Mouse (Mus musculus): Measurements from ENCODE around the gene H2al3. TPM values are rescaled to one million over a fixed set of nuclear protein-coding genes. Genes with fewer than 3 reads are reported as not detected.

The H2al3 gene
- polyA plus RNA-seq (2015; fragmentation: Nextera tagmentation; extraction: Ambion mirVana), result not detected in 2 replicates

DNA sequence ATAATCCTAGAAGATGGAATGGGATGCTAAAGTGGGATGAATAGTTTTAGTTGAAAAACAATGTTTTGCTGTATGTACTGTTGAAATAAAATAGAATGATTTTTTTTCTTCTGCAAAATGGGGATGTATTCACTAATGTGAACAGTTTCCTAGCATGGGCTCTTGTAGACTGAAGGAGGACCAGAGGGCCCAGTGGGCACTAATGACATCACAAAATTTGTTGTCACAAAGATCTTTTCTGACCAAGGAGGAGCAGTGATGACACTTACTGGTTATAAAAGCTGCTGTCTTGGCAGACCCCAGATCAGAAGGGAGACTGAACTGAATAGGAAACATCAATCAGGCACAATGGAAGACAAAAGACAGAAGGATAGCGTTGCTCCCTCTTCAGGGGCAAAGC is at the start of gene H2al3:
Gene H2al3, plus strand, starts transcription at position 301 of the 400 bp plus-strand sequence.
- Histone ChIP-seq H3K27me3 (no peaks in the 10 kb centered on the region), H3K27ac (no peak within 1 kb of the TSS), H3K36me3 (no peaks in the 10 kb centered on the region), H3K4me1 (replicated peaks) (no peaks in the 10 kb centered on the region), H3K9ac (no peak within 1 kb of the TSS), H3K4me2 (no peak within 1 kb of the TSS), H3K4me3 (no peak within 1 kb of the TSS), H3K9me3 (no peaks in the 10 kb centered on the region; the same call in 1 of the 2 replicates)
- ATAC-seq (ENCODE audit: low FRiP score), result no peak
- 23% methylated on average over 1 of the region's 1 CpGs for whole genome bisulfite sequencing

DNA sequence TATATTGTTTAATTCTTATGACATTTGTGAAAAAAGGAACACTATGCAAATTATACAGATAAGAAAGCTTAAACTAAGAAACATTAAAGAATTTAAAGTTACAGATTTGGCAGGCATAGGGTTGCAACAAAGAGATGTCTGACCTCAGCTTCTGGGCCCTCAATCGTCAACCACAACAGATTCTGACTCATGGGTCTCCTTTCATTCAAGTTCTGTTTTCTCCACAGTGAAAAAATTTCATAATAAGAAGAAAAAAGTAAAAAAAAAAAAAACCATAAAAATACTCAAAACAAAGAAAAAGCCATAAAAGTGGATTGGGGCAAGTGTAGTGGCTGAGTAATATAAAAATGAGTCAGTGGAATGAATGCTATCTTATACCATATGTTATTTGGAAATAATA is 39.4 kb upstream of the H2al3 start:
- Histone ChIP-seq H3K27me3 (no peaks in the 10 kb centered on the region), H3K4me1 (replicated peaks) (no peaks in the 10 kb centered on the region), H3K4me2 (no peak overlapping the region), H3K36me3 (no peaks in the 10 kb centered on the region), H3K27ac (no peak overlapping the region), H3K4me3 (no peak overlapping the region), H3K9me3 (no peaks in the 10 kb centered on the region), H3K9ac (no peak overlapping the region)
- 83% methylated on average over 1 of the region's 1 CpGs for WGBS
- ATAC-seq (ENCODE audit: low FRiP score), result no peak

DNA sequence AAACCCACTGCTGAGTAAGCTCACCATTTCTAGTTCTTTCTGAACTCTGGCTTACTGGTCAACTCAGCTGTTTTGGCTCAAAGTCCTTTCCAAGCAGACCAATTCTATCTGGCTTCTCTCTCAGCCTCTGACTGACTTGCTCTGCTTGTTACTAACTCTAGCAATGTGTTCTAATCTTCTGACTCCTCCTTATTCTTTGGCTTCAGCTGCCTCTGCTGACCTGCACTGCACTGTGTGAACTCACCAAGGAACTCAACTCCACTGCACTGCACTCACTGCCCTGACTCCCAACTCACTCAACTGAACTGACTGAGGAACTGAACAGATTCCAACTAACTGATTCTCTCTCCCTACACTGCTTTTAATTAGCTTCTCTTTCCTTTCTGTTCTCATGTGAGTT is 37.0 kb upstream of the H2al3 start:
- no peaks in the 10 kb centered on the region for H3K9me3 ChIP-seq
- no peak overlapping the region for H3K4me2 ChIP-seq
- H3K36me3 ChIP-seq, result no peaks in the 10 kb centered on the region
- no peak overlapping the region for H3K9ac ChIP-seq
- H3K4me3 ChIP-seq, result no peak overlapping the region
- H3K27me3 ChIP-seq, result no peaks in the 10 kb centered on the region
- H3K4me1 ChIP-seq (replicated peaks), result no peaks in the 10 kb centered on the region
- H3K27ac ChIP-seq, result no peak overlapping the region
- ATAC-seq (ENCODE audit: low FRiP score), result no peak

- H3K9ac ChIP-seq, result no peak overlapping the region
- no peak for ATAC-seq (ENCODE audit: low FRiP score)
- H3K4me3 ChIP-seq, result no peak overlapping the region
- H3K4me2 ChIP-seq, result no peak overlapping the region
- H3K9me3 ChIP-seq, result no peaks in the 10 kb centered on the region
- H3K27me3 ChIP-seq, result no peaks in the 10 kb centered on the region
- H3K27ac ChIP-seq, result no peak overlapping the region
- 76% methylated on average over 2 of the region's 2 CpGs for WGBS
- H3K4me1 ChIP-seq (replicated peaks), result no peaks in the 10 kb centered on the region
- no peaks in the 10 kb centered on the region for H3K36me3 ChIP-seq
Observed at GRCm38 (mm10) chrX:9834779-9835178, 14.7 kb upstream of the H2al3 start.

DNA sequence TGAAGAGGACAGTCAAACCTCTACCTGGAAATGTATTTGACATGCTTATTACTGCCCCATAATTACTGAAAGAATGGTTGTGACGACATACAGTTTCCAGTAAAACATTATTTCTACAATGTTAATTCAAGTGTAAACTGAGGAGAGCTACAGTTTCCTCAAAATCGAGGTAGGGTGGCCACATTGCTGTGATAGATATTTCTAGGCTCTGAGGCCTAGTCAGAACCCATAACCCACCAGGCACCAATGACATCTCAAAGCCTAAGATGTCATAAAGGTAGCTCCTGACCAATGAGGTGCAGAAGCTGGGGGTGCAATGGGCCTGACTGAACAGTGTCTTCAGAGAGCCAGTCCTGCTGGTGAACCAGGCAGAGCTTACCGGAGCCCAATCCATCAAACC is 2.9 kb upstream of the H2al3 start, which contains the start of gene Hypm:
Gene Hypm, plus strand, starts transcription at position 301 of the 400 bp plus-strand sequence.
- WGBS, result 83% methylated on average over 3 of the region's 3 CpGs

GRCm38 (mm10) chrX:9861859-9862258 is 12.4 kb downstream of the H2al3 start:
- WGBS, result 91% methylated on average over 2 of the region's 2 CpGs
- Histone ChIP-seq H3K4me2 (no peak overlapping the region), H3K4me1 (replicated peaks) (no peaks in the 10 kb centered on the region), H3K9ac (no peak overlapping the region), H3K9me3 (no peaks in the 10 kb centered on the region), H3K27me3 (no peaks in the 10 kb centered on the region), H3K36me3 (no peaks in the 10 kb centered on the region), H3K27ac (no peak overlapping the region), H3K4me3 (no peak overlapping the region)
- ATAC-seq (ENCODE audit: low FRiP score), result no peak

More for the DNA sequence above, 2.9 kb upstream of the H2al3 start, which contains the start of gene Hypm:
- no peak for ATAC-seq (ENCODE audit: low FRiP score)
- Histone ChIP-seq H3K9me3 (no peaks in the 10 kb centered on the region; the same call in 1 of the 2 replicates), H3K27ac (no peak within 1 kb of the TSS), H3K27me3 (no peaks in the 10 kb centered on the region), H3K36me3 (no peaks in the 10 kb centered on the region), H3K4me1 (replicated peaks) (no peaks in the 10 kb centered on the region), H3K4me3 (no peak within 1 kb of the TSS), H3K4me2 (no peak within 1 kb of the TSS), H3K9ac (no peak within 1 kb of the TSS)

GRCm38 (mm10) chrX:9875519-9875918 is 26.0 kb downstream of the H2al3 start:
- no peaks in the 10 kb centered on the region for H3K4me1 ChIP-seq (replicated peaks)
- no peak overlapping the region for H3K4me2 ChIP-seq
- H3K4me3 ChIP-seq, result no peak overlapping the region
- H3K27ac ChIP-seq, result no peak overlapping the region
- ATAC-seq (ENCODE audit: low FRiP score), result no peak
- H3K27me3 ChIP-seq, result no peaks in the 10 kb centered on the region
- no peaks in the 10 kb centered on the region for H3K9me3 ChIP-seq
- 92% methylated on average over 2 of the region's 2 CpGs for WGBS
- no peaks in the 10 kb centered on the region for H3K36me3 ChIP-seq
- no peak overlapping the region for H3K9ac ChIP-seq

GRCm38 (mm10) chrX:9885322-9885721 is 35.8 kb downstream of the H2al3 start, which contains the start of gene Sytl5:
Gene Sytl5 (plus strand): TSS chrX:9885622.
- Histone ChIP-seq H3K4me3 (no peak within 1 kb of the TSS), H3K4me2 (no peak within 1 kb of the TSS)
- WGBS, result 63% methylated on average over 2 of the region's 2 CpGs

More at GRCm38 (mm10) chrX:9885322-9885721, 35.8 kb downstream of the H2al3 start, which contains the start of gene Sytl5:
- no peaks in the 10 kb centered on the region for H3K9me3 ChIP-seq
- no peaks in the 10 kb centered on the region for H3K4me1 ChIP-seq (replicated peaks)
- no peaks in the 10 kb centered on the region for H3K36me3 ChIP-seq
- H3K27me3 ChIP-seq, result no peaks in the 10 kb centered on the region
- H3K9ac ChIP-seq, result no peak within 1 kb of the TSS
- ATAC-seq (ENCODE audit: low FRiP score), result no peak
- no peak within 1 kb of the TSS for H3K27ac ChIP-seq

Other genes with a start within 250 kb of the H2al3 start
- gene Dynlt3, start 186.7 kb upstream of the H2al3 start, polyA plus RNA-seq (2015; fragmentation: Nextera tagmentation; extraction: Ambion mirVana), result 32.0 and 32.4 TPM in 2 replicates
- not detected in 2 replicates for gene Hypm, start 2.8 kb upstream of the H2al3 start, polyA plus RNA-seq (2015; fragmentation: Nextera tagmentation; extraction: Ambion mirVana)
- 0.34 and 0.57 TPM in 2 replicates for gene Sytl5, start 35.9 kb downstream of the H2al3 start, polyA plus RNA-seq (2015; fragmentation: Nextera tagmentation; extraction: Ambion mirVana)